Mouse (Mus musculus) hindbrain, embryonic 15.5 days (tissue): ENCODE data around the gene Olfr775. TPM values are rescaled to one million over a fixed set of nuclear protein-coding genes. Genes with fewer than 3 reads are reported as not detected.

ENCODE experiments used
- ATAC-seq: fragments of 200-750 bp; cut with Nextera tagmentation; 2 replicates; pipeline ENCODE4 v1.8.0; 2017; ENCODE audit warnings: low read depth, moderate number of reproducible peaks, moderate TSS enrichment; ENCODE audit not compliant: low FRiP score
- H3K27ac ChIP-seq: fragments of 300-500 bp; sonication (generic); replicated peaks from 2 replicates; pipeline ENCODE4 v1.5.1; 2015; ENCODE audit warnings: mild to moderate bottlenecking, inconsistent platforms
- H3K27me3 ChIP-seq: fragments of 300-500 bp; sonication (generic); 2 replicates; pipeline ENCODE4 v1.6.1; 2015; ENCODE audit warnings: control low read depth, inconsistent platforms
- H3K36me3 ChIP-seq: fragments of 300-500 bp; sonication (generic); 2 replicates; pipeline ENCODE4 v1.6.1; 2015; ENCODE audit warnings: control low read depth, inconsistent platforms
- H3K4me1 ChIP-seq: fragments of 300-500 bp; sonication (generic); replicated peaks from 2 replicates; pipeline ENCODE4 v1.6.1; 2015; ENCODE audit warnings: control low read depth, inconsistent platforms
- H3K4me2 ChIP-seq: fragments of 300-500 bp; sonication (generic); 2 replicates; pipeline ENCODE4 v1.6.1; 2015; ENCODE audit warnings: moderate library complexity, mild to moderate bottlenecking, inconsistent platforms
- H3K4me3 ChIP-seq: fragments of 300-500 bp; sonication (generic); 2 replicates; pipeline ENCODE4 v1.5.1; 2015; ENCODE audit warnings: mild to moderate bottlenecking, inconsistent platforms
- H3K9ac ChIP-seq: fragments of 300-500 bp; sonication (generic); 2 replicates; pipeline ENCODE4 v1.6.1; 2015; ENCODE audit warnings: inconsistent platforms
- H3K9me3 ChIP-seq: fragments of 300-500 bp; sonication (generic); 2 replicates; pipeline ENCODE4 v1.6.1; 2016; ENCODE audit warnings: control low read depth, inconsistent platforms
- WGBS: fragments of 180-500 bp; shearing (Covaris S2); methylation state at CpG from one replicate; pipeline ENCODE4 v1.1.7; 2015; 5-methylcytosine and 5-hydroxymethylcytosine counted together
- polyA plus RNA-seq: library from polyadenylated mRNA; unstranded; fragments of >200 nt; fragmentation: Nextera tagmentation; extraction: Ambion mirVana; gene quantifications from 2 replicates; pipeline ENCODE4 v1.2.1, GENCODE M21; 2015

Gene Olfr775
- not detected in 2 replicates for polyA plus RNA-seq

DNA sequence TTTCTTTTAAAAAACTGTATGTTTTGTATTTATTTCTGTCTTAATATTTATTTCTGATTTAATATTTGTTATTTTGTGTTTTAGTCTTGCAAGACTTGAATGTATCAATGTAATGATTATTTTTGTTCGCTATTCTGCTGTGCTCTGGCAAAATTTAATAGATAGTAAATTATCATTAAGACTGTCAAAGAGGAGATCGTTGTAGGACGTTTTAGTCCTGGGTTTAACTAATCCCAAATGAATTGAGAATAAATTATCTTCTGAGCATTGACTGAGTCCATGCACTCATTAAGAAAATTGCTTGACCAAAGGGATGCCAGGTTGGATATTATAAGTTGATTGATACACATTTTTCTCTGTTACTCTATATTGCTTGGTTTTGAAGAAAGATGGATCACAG lies at the start of gene Olfr775:
Gene Olfr775 (plus strand): TSS at position 301 of the 400 bp plus-strand sequence.
- H3K36me3 ChIP-seq: no peaks in the 10 kb centered on the region
- no peak for ATAC-seq
- H3K4me1 ChIP-seq: no peaks in the 10 kb centered on the region
- H3K9ac ChIP-seq: no peak within 1 kb of the TSS
- no peak within 1 kb of the TSS for H3K27ac ChIP-seq
- H3K9me3 ChIP-seq: no peaks in the 10 kb centered on the region
- no peak within 1 kb of the TSS for H3K4me2 ChIP-seq
- H3K4me3 ChIP-seq: no peak within 1 kb of the TSS
- H3K27me3 ChIP-seq: no peaks in the 10 kb centered on the region
- 63% methylated on average over 3 of the region's 3 CpGs for WGBS

DNA sequence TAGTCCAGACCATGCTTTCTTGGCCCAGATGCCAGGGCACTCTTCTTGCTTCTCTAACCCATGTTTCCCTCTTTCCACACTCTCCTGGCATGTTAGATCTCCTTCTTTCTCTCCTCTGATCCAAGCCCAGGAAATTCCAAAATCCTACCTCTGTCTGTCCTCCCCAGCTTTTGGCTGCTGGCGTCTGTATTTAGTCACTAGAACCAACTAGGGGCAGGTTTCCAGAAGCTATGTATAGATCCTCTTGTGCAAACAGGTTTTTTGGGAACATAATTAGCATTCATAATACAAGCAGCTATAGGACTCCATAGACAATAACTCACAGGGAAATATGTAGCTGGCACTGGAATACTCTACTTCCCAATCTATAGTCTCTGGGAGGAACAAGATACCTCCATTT lies 17.5 kb upstream of the Olfr775 start:
- no peak overlapping the region for H3K4me3 ChIP-seq
- no peaks in the 10 kb centered on the region for H3K36me3 ChIP-seq
- H3K9me3 ChIP-seq: no peaks in the 10 kb centered on the region
- no peaks in the 10 kb centered on the region for H3K27me3 ChIP-seq
- no peak overlapping the region for H3K9ac ChIP-seq
- H3K4me1 ChIP-seq: no peaks in the 10 kb centered on the region
- no peak overlapping the region for H3K4me2 ChIP-seq
- WGBS: 85% methylated on average over 1 of the region's 1 CpGs
- H3K27ac ChIP-seq: no peak overlapping the region
- ATAC-seq: no peak

DNA sequence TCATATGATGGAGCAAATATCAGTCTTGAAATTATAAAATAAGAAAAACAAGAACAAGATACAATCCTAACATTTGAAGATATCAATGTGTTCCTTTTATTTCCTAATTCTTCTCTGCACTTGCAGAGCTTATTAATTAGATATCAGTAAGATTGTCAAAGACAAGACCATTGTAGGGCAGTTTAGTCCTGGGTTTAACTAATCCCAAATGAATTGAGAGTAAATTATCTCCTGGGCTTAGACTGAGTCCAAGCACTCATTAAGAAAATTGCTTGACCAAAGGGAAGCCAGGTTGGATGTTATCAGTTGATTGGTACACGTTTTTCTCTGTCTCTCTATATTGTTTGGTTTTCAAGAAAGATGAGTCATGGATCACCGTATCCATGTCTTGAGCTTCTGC lies 12.3 kb upstream of the Olfr775 start, which contains the start of gene Olfr774:
Gene Olfr774 (plus strand): TSS at position 301 of the 400 bp plus-strand sequence.
- no peaks in the 10 kb centered on the region for H3K36me3 ChIP-seq
- no peak within 1 kb of the TSS for H3K4me2 ChIP-seq
- no peaks in the 10 kb centered on the region for H3K4me1 ChIP-seq
- H3K4me3 ChIP-seq: no peak within 1 kb of the TSS
- H3K27me3 ChIP-seq: no peaks in the 10 kb centered on the region
- no peak within 1 kb of the TSS for H3K27ac ChIP-seq
- whole genome bisulfite sequencing: 81% methylated on average over 2 of the region's 2 CpGs
- H3K9ac ChIP-seq: no peak within 1 kb of the TSS
- ATAC-seq: no peak
- H3K9me3 ChIP-seq: no peaks in the 10 kb centered on the region

DNA sequence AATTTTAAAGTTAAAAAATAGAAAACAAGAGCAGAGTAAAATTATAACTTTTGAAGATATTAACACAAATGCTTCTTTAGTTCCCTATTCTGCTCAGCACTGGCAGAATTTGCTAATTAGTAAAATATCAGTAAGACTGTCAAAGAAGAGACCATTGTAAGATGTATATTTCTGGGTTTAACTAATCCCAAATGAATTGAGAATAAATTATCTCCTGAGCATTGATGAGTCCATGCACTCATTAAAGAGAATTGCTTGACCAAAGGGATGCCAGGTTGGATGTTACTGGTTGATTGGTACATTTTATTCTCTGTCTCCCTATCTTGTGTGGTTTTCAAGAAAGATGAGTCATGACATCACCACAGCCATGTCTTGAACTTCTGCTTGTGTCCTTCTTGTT lies 10.6 kb downstream of the Olfr775 start, which contains the start of gene Olfr776:
Gene Olfr776 (plus strand): TSS at position 301 of the 400 bp plus-strand sequence.
- H3K9me3 ChIP-seq: no peaks in the 10 kb centered on the region
- no peak within 1 kb of the TSS for H3K27ac ChIP-seq
- no peak for ATAC-seq
- H3K4me1 ChIP-seq: no peaks in the 10 kb centered on the region
- H3K27me3 ChIP-seq: no peaks in the 10 kb centered on the region
- no peak within 1 kb of the TSS for H3K4me3 ChIP-seq
- H3K9ac ChIP-seq: no peak within 1 kb of the TSS
- H3K36me3 ChIP-seq: no peaks in the 10 kb centered on the region
- H3K4me2 ChIP-seq: no peak within 1 kb of the TSS

DNA sequence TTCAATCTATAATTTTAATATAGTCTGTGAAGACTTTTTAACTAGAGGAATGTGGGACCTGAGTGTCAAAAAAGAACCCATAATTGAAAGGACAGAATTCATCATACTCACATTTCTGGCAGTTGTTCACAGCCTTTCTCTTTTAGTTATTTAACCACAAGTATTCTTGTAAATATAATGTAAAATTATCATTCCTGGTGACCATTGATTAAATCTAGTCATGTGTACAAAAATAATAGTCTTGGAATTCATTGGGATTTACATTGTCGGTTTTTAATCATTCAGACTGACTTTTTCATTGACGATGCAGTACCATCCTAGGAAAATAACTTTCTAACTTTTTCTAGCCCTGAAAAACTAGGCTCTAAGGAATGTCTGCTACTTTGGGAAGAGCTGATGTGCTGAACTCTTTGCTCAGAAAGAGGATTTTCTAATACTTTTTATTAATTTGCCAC lies 22.9 kb downstream of the Olfr775 start, which contains the start of gene Olfr777:
Gene Olfr777 (minus strand): TSS at position 405 of the 455 bp plus-strand sequence.
- no peak within 1 kb of the TSS for H3K27ac ChIP-seq
- WGBS: 98% methylated on average over 2 of the region's 2 CpGs
- H3K9ac ChIP-seq: no peak within 1 kb of the TSS
- H3K27me3 ChIP-seq: no peaks in the 10 kb centered on the region
- H3K4me1 ChIP-seq: no peaks in the 10 kb centered on the region
- no peak within 1 kb of the TSS for H3K4me3 ChIP-seq
- no peaks in the 10 kb centered on the region for H3K9me3 ChIP-seq
- no peak within 1 kb of the TSS for H3K4me2 ChIP-seq
- no peaks in the 10 kb centered on the region for H3K36me3 ChIP-seq
- no peak for ATAC-seq

Other genes starting within 250 kb of the Olfr775 start
- not detected in 2 replicates for gene Olfr763, start 237.6 kb upstream of the Olfr775 start, polyA plus RNA-seq
- not detected in 2 replicates for gene Olfr764-ps1, start 208.5 kb upstream of the Olfr775 start, polyA plus RNA-seq
- not detected in 2 replicates for gene Olfr765, start 198.4 kb upstream of the Olfr775 start, polyA plus RNA-seq
- not detected in 2 replicates for gene Olfr766-ps1, start 179.4 kb upstream of the Olfr775 start, polyA plus RNA-seq
- not detected in 2 replicates for gene Olfr767, start 165.5 kb upstream of the Olfr775 start, polyA plus RNA-seq
- not detected in 2 replicates for gene Olfr768, start 149.0 kb upstream of the Olfr775 start, polyA plus RNA-seq
- gene Olfr769, start 130.6 kb upstream of the Olfr775 start, polyA plus RNA-seq: not detected in 2 replicates
- not detected in 2 replicates for gene Olfr770, start 109.4 kb upstream of the Olfr775 start, polyA plus RNA-seq
- gene Olfr771, start 83.7 kb upstream of the Olfr775 start, polyA plus RNA-seq: not detected in 2 replicates
- not detected in 2 replicates for gene Olfr772, start 70.5 kb upstream of the Olfr775 start, polyA plus RNA-seq
- gene Olfr773, start 61.0 kb upstream of the Olfr775 start, polyA plus RNA-seq: not detected in 2 replicates
- gene Olfr774, start 12.2 kb upstream of the Olfr775 start, polyA plus RNA-seq: not detected in 2 replicates
- gene Olfr776, start 10.7 kb downstream of the Olfr775 start, polyA plus RNA-seq: not detected in 2 replicates
- not detected in 2 replicates for gene Olfr777, start 23.1 kb downstream of the Olfr775 start, polyA plus RNA-seq
- not detected in 2 replicates for gene Olfr780, start 69.7 kb downstream of the Olfr775 start, polyA plus RNA-seq
- not detected in 2 replicates for gene Olfr781, start 80.4 kb downstream of the Olfr775 start, polyA plus RNA-seq
- gene Olfr782, start 100.4 kb downstream of the Olfr775 start, polyA plus RNA-seq: not detected in 2 replicates
- 0.13 and 0.16 TPM in 2 replicates for gene Olfr784, start 135.7 kb downstream of the Olfr775 start, polyA plus RNA-seq
- gene Olfr785, start 157.0 kb downstream of the Olfr775 start, polyA plus RNA-seq: not detected in 2 replicates
- not detected in 2 replicates for gene Olfr786, start 178.9 kb downstream of the Olfr775 start, polyA plus RNA-seq
- gene Olfr787, start 213.4 kb downstream of the Olfr775 start, polyA plus RNA-seq: not detected in 2 replicates
- gene Olfr788, start 222.6 kb downstream of the Olfr775 start, polyA plus RNA-seq: not detected in 2 replicates
- not detected in 2 replicates for gene Olfr789, start 236.3 kb downstream of the Olfr775 start, polyA plus RNA-seq